Mouse (Mus musculus) adrenal gland, postnatal 25 days (tissue): ENCODE measurements around the gene Dusp8. TPM values are rescaled to one million over a fixed set of nuclear protein-coding genes. Genes with fewer than 3 reads are reported as not detected.

Source experiments
- DNase-seq: peaks from one replicate; pipeline ENCODE4 v3.0.0; 2021; ENCODE audit warnings: mixed read lengths
- total RNA-seq: library from RNA; stranded (reverse); gene quantifications from 2 replicates; pipeline ENCODE4 v1.2.3, GENCODE M21; 2021

Dusp8 gene
- total RNA-seq, 1 experiment from 2014 or later: 3.9 TPM

GRCm38 (mm10) chr7:142086159-142086905 is 9.3 kb downstream of the Dusp8 start:
- no peak for DNase-seq

GRCm38 (mm10) chr7:142084820-142085219 is 10.8 kb downstream of the Dusp8 start:
- DNase-seq: peak; percentile 94

GRCm38 (mm10) chr7:142084395-142084794 is 11.2 kb downstream of the Dusp8 start:
- DNase-seq: peak; percentile 19

GRCm38 (mm10) chr7:142083588-142084317 is 11.9 kb downstream of the Dusp8 start:
- DNase-seq: peak; percentile 50

GRCm38 (mm10) chr7:142082607-142083006 is 13.0 kb downstream of the Dusp8 start:
- DNase-seq: no peak

GRCm38 (mm10) chr7:142082179-142082578 is 13.5 kb downstream of the Dusp8 start:
- no peak for DNase-seq

- no peak for DNase-seq
Observed at GRCm38 (mm10) chr7:142081736-142082135, 13.9 kb downstream of the Dusp8 start.

GRCm38 (mm10) chr7:142080876-142081275 is 14.8 kb downstream of the Dusp8 start:
- no peak for DNase-seq

- no peak for DNase-seq
Observed at GRCm38 (mm10) chr7:142079365-142079764, 16.3 kb downstream of the Dusp8 start.

GRCm38 (mm10) chr7:142077138-142077537 is 18.5 kb downstream of the Dusp8 start:
- DNase-seq: no peak

- no peak for DNase-seq
Observed at GRCm38 (mm10) chr7:142074146-142074886, 21.3 kb downstream of the Dusp8 start.

GRCm38 (mm10) chr7:142071717-142072116 is 23.9 kb downstream of the Dusp8 start:
- DNase-seq: no peak

- no peak for DNase-seq
Observed at GRCm38 (mm10) chr7:142071212-142071578, 24.4 kb downstream of the Dusp8 start.

GRCm38 (mm10) chr7:142070458-142071211 is 25.0 kb downstream of the Dusp8 start:
- DNase-seq: peak; percentile 79

- no peak for DNase-seq
Observed at GRCm38 (mm10) chr7:142068429-142068828, 27.2 kb downstream of the Dusp8 start.

- peak; percentile 91 for DNase-seq
Observed at GRCm38 (mm10) chr7:142060931-142061565, 34.6 kb downstream of the Dusp8 start, which contains the start of gene Mob2. Gene Mob2 (minus strand): TSS chr7:142061065.

- DNase-seq: peak; percentile 30
Observed at GRCm38 (mm10) chr7:142060185-142060930, 35.3 kb downstream of the Dusp8 start.

GRCm38 (mm10) chr7:142059024-142059423 is 36.6 kb downstream of the Dusp8 start:
- DNase-seq: no peak

- DNase-seq: no peak
Observed at GRCm38 (mm10) chr7:142057121-142057520, 38.5 kb downstream of the Dusp8 start.

- no peak for DNase-seq
Observed at GRCm38 (mm10) chr7:142056601-142057061, 39.0 kb downstream of the Dusp8 start.

GRCm38 (mm10) chr7:142055431-142055830 is 40.2 kb downstream of the Dusp8 start:
- DNase-seq: peak; percentile 51
